Mouse (Mus musculus) brain, embryonic 14.5 days (tissue): ENCODE data around the gene 9530053A07Rik.

Experiments used
- CTCF ChIP-seq: fragments of 200-500 bp; IDR thresholded peaks from 2 replicates; pipeline ENCODE4 v1.5.1; 2012; ENCODE audit warnings: inconsistent platforms, mild to moderate bottlenecking, moderate library complexity, borderline replicate concordance; ENCODE audit not compliant: insufficient read depth, insufficient read length; ENCODE audit errors: extremely low read depth
- POLR2A ChIP-seq: fragments of 200-500 bp; IDR thresholded peaks from 2 replicates; pipeline ENCODE4 v1.6.1; 2012; ENCODE audit warnings: mild to moderate bottlenecking, inconsistent platforms, borderline replicate concordance; ENCODE audit not compliant: poor library complexity, insufficient read depth, insufficient read length, severe bottlenecking; ENCODE audit errors: extremely low read depth

DNA sequence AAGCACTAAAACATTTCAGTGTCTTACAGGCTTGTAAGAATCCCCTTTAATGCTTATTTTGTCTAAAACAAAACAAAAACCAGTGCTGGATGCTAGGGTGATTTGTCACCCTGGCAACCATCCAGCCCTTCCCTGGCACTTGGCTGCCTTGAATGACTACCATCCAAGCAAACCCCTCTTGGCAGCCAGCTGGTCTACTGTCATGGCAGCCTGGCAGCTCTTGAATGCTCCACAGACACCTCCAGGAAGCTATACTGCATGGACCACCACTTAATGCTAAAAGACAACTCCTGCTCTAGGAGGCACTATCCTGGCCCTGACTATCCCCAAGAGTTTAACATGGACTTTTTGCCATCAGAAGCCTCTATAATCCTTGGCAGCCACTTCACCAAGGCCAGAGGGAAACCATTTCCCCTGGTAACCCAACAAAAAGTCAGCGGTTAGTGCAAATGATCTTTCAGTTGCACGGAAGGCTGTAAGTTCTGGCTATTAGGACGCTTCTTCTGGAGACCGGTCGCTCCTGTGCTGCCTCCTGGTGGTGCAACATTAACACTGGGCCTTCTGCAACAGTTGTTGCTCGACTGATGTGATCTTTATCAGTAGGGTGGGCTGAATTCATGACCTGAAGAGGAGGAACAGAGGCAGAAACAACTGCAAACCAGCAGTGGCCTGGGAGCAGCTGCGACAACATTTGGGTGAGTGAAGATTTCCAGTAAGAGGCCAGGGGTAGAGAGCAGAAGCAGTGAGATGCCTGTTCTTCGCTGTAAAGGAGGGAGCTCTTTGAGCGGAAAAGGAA lies 39.3 kb downstream of the 9530053A07Rik start:
- TF ChIP-seq CTCF (peak; percentile 73), POLR2A (no peak)
